Mouse (Mus musculus) MEL (cell line): ENCODE results near the gene Atp6v0a2. TPM values are rescaled to one million over a fixed set of nuclear protein-coding genes. Genes with fewer than 3 reads are reported as not detected.
A peak's percentile ranks its signal among the peaks of the same experiment; 100 is the strongest.
"Not testable (repeated sequence)": the region's sequence is repeated elsewhere in the genome, so short reads cannot be mapped to it uniquely, and the experiment has no call there.

Experiments
- DNase-seq: peaks from one replicate; pipeline ENCODE4 v3.0.0; 2011; ENCODE audit warnings: low read depth, low spot score
- H3K27ac ChIP-seq: 2 replicates; pipeline ENCODE4 v1.5.1; 2012; ENCODE audit warnings: low read depth, mild to moderate bottlenecking, control low read depth, low read length, moderate library complexity; ENCODE audit not compliant: control insufficient read depth
- H3K27me3 ChIP-seq, 2 experiments: fragments of 150-350 bp in 1 of 2; sonication (generic) in 1 of 2; 2 replicates each; pipeline ENCODE4 v1.6.1; 2012; ENCODE audit warnings: low read length in 2 of 2, mild to moderate bottlenecking in 2 of 2, improper control_type of control experiment in 1 of 2, moderate library complexity in 1 of 2; ENCODE audit not compliant: insufficient read depth in 2 of 2, control insufficient read depth in 1 of 2
- H3K36me3 ChIP-seq, 2 experiments: 2 replicates each; pipeline ENCODE4 v1.6.1; 2012 to 2014; ENCODE audit warnings: low read length in 2 of 2, improper control_type of control experiment in 1 of 2, inconsistent platforms in 1 of 2, mild to moderate bottlenecking in 1 of 2; ENCODE audit not compliant: insufficient read depth in 2 of 2, control insufficient read depth in 1 of 2
- H3K4me1 ChIP-seq, 2 experiments: fragments of 150-350 bp in 1 of 2; sonication (generic) in 1 of 2; 2 replicates each; pipeline ENCODE4 v1.6.1; 2012; ENCODE audit warnings: low read length in 2 of 2, improper control_type of control experiment in 1 of 2, mild to moderate bottlenecking in 1 of 2; ENCODE audit not compliant: insufficient read depth in 2 of 2, control insufficient read depth in 1 of 2
- H3K4me3 ChIP-seq, 2 experiments: fragments of 150-350 bp in 1 of 2; sonication (generic) in 1 of 2; 2 replicates each; pipeline ENCODE4 v1.5.1; 2012; ENCODE audit warnings: low read depth in 2 of 2, low read length in 2 of 2, mild to moderate bottlenecking in 2 of 2, moderate library complexity in 2 of 2, control low read depth in 1 of 2, improper control_type of control experiment in 1 of 2; ENCODE audit not compliant: control insufficient read depth in 1 of 2, insufficient read depth in 1 of 2
- H3K79me2 ChIP-seq: 2 replicates; pipeline ENCODE4 v1.6.1; 2012; ENCODE audit warnings: mild to moderate bottlenecking, low read length, moderate library complexity; ENCODE audit not compliant: control insufficient read depth, poor library complexity, insufficient read depth
- H3K9ac ChIP-seq: 2 replicates; pipeline ENCODE4 v1.6.1; 2012; ENCODE audit warnings: low read depth, mild to moderate bottlenecking, control low read depth, low read length, moderate library complexity; ENCODE audit not compliant: control insufficient read depth, poor library complexity, severe bottlenecking
- H3K9me3 ChIP-seq: fragments of 150-350 bp; sonication (generic); replicated peaks from 2 replicates; pipeline ENCODE4 v1.6.1; 2012; ENCODE audit warnings: mild to moderate bottlenecking, low read length, improper control_type of control experiment, moderate library complexity; ENCODE audit not compliant: insufficient read depth
- CHD1 ChIP-seq: IDR thresholded peaks from 2 replicates; pipeline ENCODE4 v1.6.1; 2012; ENCODE audit warnings: low read depth, mild to moderate bottlenecking, inconsistent platforms, low read length, improper control_type of control experiment
- CTCF ChIP-seq, 3 experiments: IDR thresholded peaks in 2 of 3; conservative IDR thresholded peaks in 1 of 3; 2 replicates each; pipeline ENCODE4 v1.5.1; 2011 to 2012; ENCODE audit warnings: low read length in 3 of 3, low read depth in 2 of 3, mild to moderate bottlenecking in 2 of 3, improper control_type of control experiment in 1 of 3, inconsistent platforms in 1 of 3, mixed read lengths in 1 of 3, moderate library complexity in 1 of 3; ENCODE audit not compliant: control insufficient read depth in 1 of 3, insufficient read depth in 1 of 3, poor library complexity in 1 of 3, severe bottlenecking in 1 of 3
- HCFC1 ChIP-seq: IDR thresholded peaks from 2 replicates; pipeline ENCODE4 v1.6.1; 2012; ENCODE audit warnings: low read depth, mild to moderate bottlenecking, inconsistent platforms, low read length, improper control_type of control experiment, moderate library complexity
- MAFK ChIP-seq: IDR thresholded peaks from 2 replicates; pipeline ENCODE4 v1.6.1; 2011; ENCODE audit warnings: low read depth, mild to moderate bottlenecking, low read length, improper control_type of control experiment, borderline replicate concordance
- MAX ChIP-seq: IDR thresholded peaks from 2 replicates; pipeline ENCODE4 v1.6.1; 2011; ENCODE audit warnings: low read length, improper control_type of control experiment
- MYB ChIP-seq: IDR thresholded peaks from 2 replicates; pipeline ENCODE4 v1.6.1; 2011; ENCODE audit warnings: mild to moderate bottlenecking, low read depth, low read length, improper control_type of control experiment
- MYC ChIP-seq: IDR thresholded peaks from 2 replicates; pipeline ENCODE4 v1.6.1; 2011; ENCODE audit warnings: low read depth, mild to moderate bottlenecking, low read length, improper control_type of control experiment, moderate library complexity
- NELFE ChIP-seq: IDR thresholded peaks from 2 replicates; pipeline ENCODE4 v1.6.1; 2011; ENCODE audit warnings: low read depth, low read length, improper control_type of control experiment
- SIN3A ChIP-seq: IDR thresholded peaks from 2 replicates; pipeline ENCODE4 v1.6.1; 2012; ENCODE audit warnings: low read length, improper control_type of control experiment, inconsistent platforms
- TAL1 ChIP-seq: IDR thresholded peaks from 2 replicates; pipeline ENCODE4 v1.6.1; 2012; ENCODE audit warnings: mild to moderate bottlenecking, inconsistent platforms, low read length, moderate library complexity, mixed read lengths
- TCF12 ChIP-seq: IDR thresholded peaks from 2 replicates; pipeline ENCODE4 v1.6.1; 2014; ENCODE audit warnings: low read depth, mild to moderate bottlenecking, inconsistent platforms, low read length, improper control_type of control experiment, moderate library complexity
- UBTF ChIP-seq: IDR thresholded peaks from 2 replicates; pipeline ENCODE4 v1.6.1; 2012; ENCODE audit warnings: low read depth, mild to moderate bottlenecking, inconsistent platforms, low read length, improper control_type of control experiment, moderate library complexity, borderline replicate concordance; ENCODE audit not compliant: insufficient read depth
- USF1 ChIP-seq: IDR thresholded peaks from 2 replicates; pipeline ENCODE4 v1.6.1; 2014; ENCODE audit warnings: low read depth, mild to moderate bottlenecking, inconsistent platforms, low read length, improper control_type of control experiment, moderate library complexity
- polyA plus RNA-seq, 2 experiments: library from polyadenylated mRNA; stranded (reverse) in 1 of 2; unstranded in 1 of 2; fragments of >175 nt in 1 of 2; fragments of >200 nt in 1 of 2; gene quantifications; 2 replicates each; pipeline versions ENCODE4 v1.2.1 to v1.2.4; 2012; ENCODE audit warnings: low replicate concordance in 2 of 2, low read depth in 1 of 2; ENCODE audit not compliant: insufficient read length in 2 of 2, insufficient read depth in 1 of 2, missing spikeins in 1 of 2
- total RNA-seq: library from RNA; depleted of rRNA; stranded (reverse); fragments of 300-350 nt; gene quantifications from 2 replicates; pipeline ENCODE4 v1.2.3, GENCODE M21; 2012

The Atp6v0a2 gene
- total and polyA plus RNA-seq, 3 experiments: 30.0 to 31.0 TPM; not detected in 1

GRCm38 (mm10) chr5:124592768-124593167 lies 35.6 kb upstream of the Atp6v0a2 start:
- H3K4me1 ChIP-seq: no peaks in the 10 kb centered on the region
- no peaks in the 10 kb centered on the region for H3K79me2 ChIP-seq
- H3K9ac ChIP-seq: no peak overlapping the region
- H3K9me3 ChIP-seq: no peaks in the 10 kb centered on the region
- peaks cover 0 to 5% of the 10 kb centered on the region in 2 experiments; a peak in 2 of 4 replicates for H3K36me3 ChIP-seq
- no peak for DNase-seq
- no peak for TF ChIP-seq USF1
- TF ChIP-seq UBTF: no peak
- no peak overlapping the region for H3K27ac ChIP-seq
- no peaks in the 10 kb centered on the region for H3K27me3 ChIP-seq
- no peak overlapping the region for H3K4me3 ChIP-seq

- DNase-seq: no peak
- no peaks in the 10 kb centered on the region for H3K9me3 ChIP-seq
- no peak for TF ChIP-seq SIN3A
- no peak for TF ChIP-seq MYB
- no peak for TF ChIP-seq MYC
- no peak for TF ChIP-seq CTCF (IDR thresholded peaks at IDR 0.05 in 2 of 3, conservative IDR thresholded peaks at IDR 0.05 in 1 of 3; ENCODE audit: control insufficient read depth in 1 of 3, insufficient read depth in 1 of 3, low read depth in 2 of 3, low read length in 3 of 3, poor library complexity in 1 of 3, severe bottlenecking in 1 of 3)
- TF ChIP-seq TCF12: no peak
- no peak for TF ChIP-seq HCFC1
- TF ChIP-seq MAX: no peak
- TF ChIP-seq MAFK: no peak
- TF ChIP-seq CHD1: no peak
- TF ChIP-seq TAL1: no peak
- no peak for TF ChIP-seq NELFE
- TF ChIP-seq, all 39 proteins: peak for 0
- Histone ChIP-seq H3K27ac (no peak overlapping the region), H3K9ac (no peak overlapping the region), H3K4me3 (no peak overlapping the region), H3K27me3 (no peaks in the 10 kb centered on the region), H3K79me2 (no peaks in the 10 kb centered on the region), H3K36me3 (peaks cover 0 to 2% of the 10 kb centered on the region in 2 experiments; a peak in 1 of 4 replicates), H3K4me1 (no peaks in the 10 kb centered on the region)
Measured at GRCm38 (mm10) chr5:124598224-124599174, 29.9 kb upstream of the Atp6v0a2 start.

GRCm38 (mm10) chr5:124599726-124600125 lies 28.6 kb upstream of the Atp6v0a2 start:
- H3K9me3 ChIP-seq, H3K4me1 ChIP-seq, H3K4me3 ChIP-seq, H3K79me2 ChIP-seq, H3K36me3 ChIP-seq, H3K27me3 ChIP-seq, H3K9ac ChIP-seq, H3K27ac ChIP-seq: not testable (repeated sequence)
- DNase-seq: peak; percentile 50
